Mouse (Mus musculus) heart, adult 2 months (tissue): Measurements from ENCODE around the gene Cdh6. TPM values are rescaled to one million over a fixed set of nuclear protein-coding genes. Genes with fewer than 3 reads are reported as not detected.

ENCODE experiments used
- DNase-seq, 2 experiments: peaks; one replicate each; pipeline ENCODE4 v3.0.0; 2021
- H3K27ac ChIP-seq: fragments of 200-600 bp; 2 replicates; pipeline ENCODE4 v1.8.1; 2022
- H3K27me3 ChIP-seq: fragments of 200-500 bp; 2 replicates; pipeline ENCODE4 v1.6.1; 2012; ENCODE audit warnings: mild to moderate bottlenecking, low read length, inconsistent platforms, mixed read lengths; ENCODE audit not compliant: control insufficient read depth, insufficient read depth
- H3K36me3 ChIP-seq: fragments of 200-500 bp; 2 replicates; pipeline ENCODE4 v1.6.1; 2012; ENCODE audit warnings: low read length, inconsistent platforms; ENCODE audit not compliant: control insufficient read depth, insufficient read depth
- H3K4me1 ChIP-seq: fragments of 200-500 bp; 2 replicates; pipeline ENCODE4 v1.6.1; 2011; ENCODE audit warnings: low read length; ENCODE audit not compliant: control insufficient read depth, insufficient read depth
- H3K4me3 ChIP-seq: fragments of 200-600 bp; 2 replicates; pipeline ENCODE4 v1.8.1; 2022
- H3K79me2 ChIP-seq: fragments of 200-500 bp; replicated peaks from 2 replicates; pipeline ENCODE4 v1.6.1; 2012; ENCODE audit warnings: mild to moderate bottlenecking, inconsistent platforms, low read length, moderate library complexity, mixed read lengths; ENCODE audit not compliant: control insufficient read depth, insufficient read depth
- H3K9ac ChIP-seq: fragments of 200-500 bp; 2 replicates; pipeline ENCODE4 v1.6.1; 2012; ENCODE audit warnings: low read depth, mild to moderate bottlenecking, control low read depth, inconsistent platforms, low read length, mixed read lengths
- CTCF ChIP-seq: fragments of 200-600 bp; IDR thresholded peaks from 2 replicates; pipeline ENCODE4 v1.8.1; 2022; ENCODE audit warnings: antibody characterized with exemption, mild to moderate bottlenecking, moderate library complexity
- EP300 ChIP-seq: fragments of 200-500 bp; IDR thresholded peaks from 2 replicates; pipeline ENCODE4 v1.6.1; 2011; ENCODE audit warnings: low read depth, low read length, control low read depth; ENCODE audit not compliant: insufficient read depth
- POLR2A ChIP-seq: fragments of 200-500 bp; IDR thresholded peaks from 2 replicates; pipeline ENCODE4 v1.6.1; 2011; ENCODE audit warnings: mild to moderate bottlenecking, low read depth, low read length, control low read depth; ENCODE audit not compliant: insufficient read depth
- WGBS: fragments of 180-500 bp; shearing (Covaris S2); methylation state at CpG from one replicate; pipeline ENCODE4 v1.1.7; 2018; 5-methylcytosine and 5-hydroxymethylcytosine counted together
- intact Hi-C: fragments of 180-260 bp; cut with DNase I; formaldehyde crosslinking; loops from one replicate; pipeline ENCODE4 v1.15.1; 2025
- polyA plus RNA-seq: library from polyadenylated mRNA; depleted of rRNA; stranded (reverse); fragments of >200 nt; gene quantifications from 2 replicates; pipeline ENCODE4 v1.2.3, GENCODE M21; 2012
- total RNA-seq, 2 experiments: library from RNA; stranded (reverse); gene quantifications; 2 replicates each; pipeline ENCODE4 v1.2.3; 2021

Cdh6 gene
- total and polyA plus RNA-seq, 3 experiments: 0.16 to 0.78 (median 0.70) TPM

- Histone ChIP-seq H3K4me1 (no peaks in the 10 kb centered on the region; the same call in 1 of the 2 replicates), H3K9ac (no peak overlapping the region), H3K27ac (no peak overlapping the region), H3K4me3 (no peak overlapping the region), H3K79me2 (no peaks in the 10 kb centered on the region), H3K27me3 (no peaks in the 10 kb centered on the region), H3K36me3 (no peaks in the 10 kb centered on the region)
- 80% methylated on average over 9 of the region's 9 CpGs for WGBS
- TF ChIP-seq EP300: no peak
- TF ChIP-seq CTCF: no peak
- TF ChIP-seq POLR2A: no peak
- intact Hi-C loops: no loop called here
- no peak for DNase-seq
Measured at GRCm38 (mm10) chr15:13066765-13067164, 106.7 kb downstream of the Cdh6 start.

- no peaks in the 10 kb centered on the region for H3K79me2 ChIP-seq
- no peak overlapping the region for H3K27ac ChIP-seq
- no peak for TF ChIP-seq POLR2A
- no peak for TF ChIP-seq EP300
- no peak for TF ChIP-seq CTCF
- H3K36me3 ChIP-seq: no peaks in the 10 kb centered on the region
- no peak overlapping the region for H3K4me3 ChIP-seq
- H3K27me3 ChIP-seq: no peaks in the 10 kb centered on the region
- intact Hi-C loops: no loop called here
- no peaks in the 10 kb centered on the region; the same call in 1 of the 2 replicates for H3K4me1 ChIP-seq
- DNase-seq: no peak
- no peak overlapping the region for H3K9ac ChIP-seq
- WGBS: 93% methylated on average over 13 of the region's 13 CpGs
Measured at GRCm38 (mm10) chr15:13063633-13064032, 109.8 kb downstream of the Cdh6 start.

GRCm38 (mm10) chr15:13057728-13058127, 115.7 kb downstream of the Cdh6 start:
- Histone ChIP-seq H3K9ac (no peak overlapping the region), H3K27me3 (no peaks in the 10 kb centered on the region), H3K36me3 (no peaks in the 10 kb centered on the region), H3K4me1 (no peaks in the 10 kb centered on the region), H3K4me3 (no peak overlapping the region), H3K79me2 (no peaks in the 10 kb centered on the region), H3K27ac (no peak overlapping the region)
- WGBS: 74% methylated on average over 5 of the region's 5 CpGs
- intact Hi-C loops: no loop called here
- DNase-seq: no peak
- no peak for TF ChIP-seq POLR2A
- no peak for TF ChIP-seq CTCF
- TF ChIP-seq EP300: no peak

- Histone ChIP-seq H3K9ac (no peak overlapping the region), H3K4me1 (no peaks in the 10 kb centered on the region), H3K36me3 (no peaks in the 10 kb centered on the region), H3K27ac (no peak overlapping the region), H3K4me3 (no peak overlapping the region), H3K79me2 (no peaks in the 10 kb centered on the region), H3K27me3 (no peaks in the 10 kb centered on the region)
- intact Hi-C loops: no loop called here
- 91% methylated on average over 10 of the region's 10 CpGs for WGBS
- DNase-seq: no peak
- TF ChIP-seq POLR2A (no peak), CTCF (no peak), EP300 (no peak)
Measured at GRCm38 (mm10) chr15:13057302-13057701, 116.2 kb downstream of the Cdh6 start.

- TF ChIP-seq CTCF: no peak
- no peak for TF ChIP-seq EP300
- TF ChIP-seq POLR2A: no peak
- no peaks in the 10 kb centered on the region for H3K36me3 ChIP-seq
- no peaks in the 10 kb centered on the region for H3K27me3 ChIP-seq
- no peak overlapping the region for H3K27ac ChIP-seq
- intact Hi-C loops: no loop called here
- no peaks in the 10 kb centered on the region for H3K79me2 ChIP-seq
- H3K4me1 ChIP-seq: no peaks in the 10 kb centered on the region
- WGBS: 60% methylated on average over 7 of the region's 7 CpGs
- no peak overlapping the region for H3K4me3 ChIP-seq
- no peak for DNase-seq
- H3K9ac ChIP-seq: no peak overlapping the region
Measured at GRCm38 (mm10) chr15:13047910-13048309, 125.6 kb downstream of the Cdh6 start.

- Histone ChIP-seq H3K4me3 (no peak overlapping the region), H3K79me2 (no peaks in the 10 kb centered on the region), H3K27me3 (no peaks in the 10 kb centered on the region), H3K36me3 (no peaks in the 10 kb centered on the region), H3K4me1 (no peaks in the 10 kb centered on the region), H3K9ac (no peak overlapping the region), H3K27ac (no peak overlapping the region)
- 22% methylated on average over 16 of the region's 16 CpGs for WGBS
- no peak for DNase-seq
- intact Hi-C loops: no loop called here
- TF ChIP-seq CTCF (no peak), EP300 (no peak), POLR2A (no peak)
Measured at GRCm38 (mm10) chr15:13034436-13034835, 139.0 kb downstream of the Cdh6 start.

GRCm38 (mm10) chr15:13030641-13031040, 142.8 kb downstream of the Cdh6 start:
- TF ChIP-seq EP300: no peak
- no peak for TF ChIP-seq CTCF
- TF ChIP-seq POLR2A: no peak
- intact Hi-C loops: no loop called here

More at GRCm38 (mm10) chr15:13030641-13031040, 142.8 kb downstream of the Cdh6 start:
- DNase-seq: no peak
- Histone ChIP-seq H3K9ac (no peak overlapping the region), H3K27ac (no peak overlapping the region), H3K36me3 (no peaks in the 10 kb centered on the region), H3K27me3 (no peaks in the 10 kb centered on the region), H3K4me3 (no peak overlapping the region), H3K79me2 (no peaks in the 10 kb centered on the region), H3K4me1 (no peaks in the 10 kb centered on the region)
- 52% methylated on average over 2 of the region's 2 CpGs for WGBS
